Comparison of ENCODE assay signal across 9 mouse cellular contexts in the genomic region with DNA sequence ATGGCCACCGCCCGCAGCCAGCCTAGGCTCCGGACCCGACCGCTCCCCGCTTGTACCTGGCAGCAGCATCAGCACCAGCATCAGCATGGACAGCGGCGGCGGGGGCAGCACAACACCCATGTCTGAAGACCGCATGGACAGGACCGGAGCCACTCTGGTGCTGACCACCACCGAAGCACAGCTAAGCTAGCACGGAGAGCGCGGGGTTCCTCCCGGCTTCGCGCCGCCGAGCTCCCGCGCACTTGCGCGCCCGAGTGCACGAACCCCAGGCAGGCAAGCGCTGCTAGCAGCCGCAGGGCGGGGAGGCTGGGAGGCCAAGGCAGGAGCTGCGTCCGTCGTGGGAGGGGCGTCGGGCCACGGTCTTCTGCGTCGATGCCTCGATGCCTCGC. TPM values are rescaled to one million over a fixed set of nuclear protein-coding genes. Genes with fewer than 3 reads are reported as not detected.
A peak's percentile ranks its signal among the peaks of the same experiment; 100 is the strongest.
DNase-seq lines count a peak whose midpoint lies in the region; ATAC-seq and TF ChIP-seq lines count a peak whose summit lies in the region.
"Had no signal": no experiment of that assay in that cellular context is flagged by ENCODE, and none has a peak within 500 bp of the region (broad histone marks: within the 10 kb centered on the region; RNA-seq: fewer than 3 reads in every experiment).

A gene (minus strand): TSS at position 288 of the 389 bp plus-strand sequence.

- peaks cover 74% of the 10 kb centered on the region for H3K27me3 ChIP-seq in E14TG2a.4 (ENCODE audit: insufficient read depth, low read length)
- 0 out of 2 replicates have a peak, but pooled peaks cover 8% of the 10 kb centered on the region for H3K27me3 ChIP-seq in hindbrain, postnatal 0 days (ENCODE audit: insufficient read depth, low read length)
- peaks cover 25% of the 10 kb centered on the region for H3K27me3 ChIP-seq in neural tube, embryonic 11.5 days (ENCODE audit: control insufficient read depth, insufficient read depth, low read length)

- H3K4me2 ChIP-seq in hindbrain, postnatal 0 days (ENCODE audit: low read depth, low read length) = peak within 1 kb of the TSS; percentile 60
- H3K4me2 ChIP-seq in neural tube, embryonic 11.5 days (ENCODE audit: low read depth) = peak within 1 kb of the TSS; percentile 68

- DNase-seq in frontal cortex, postnatal 14 days (ENCODE audit: low spot score in 2 of 2) = no peak
- DNase-seq in embryo, embryonic 11 days = peak; percentile 72
- peak; percentile 65 for DNase-seq in hindbrain, postnatal 0 days (ENCODE audit: low spot score)
- DNase-seq in neural tube, embryonic 11.5 days (ENCODE audit: low spot score) = peak; percentile 74
- no peak for DNase-seq in layer of hippocampus, postnatal 10 days (ENCODE audit: low spot score in 2 of 2)
- no peak for DNase-seq in gastrocnemius, adult 8-10 months (ENCODE audit: low spot score in 2 of 2)

- ATAC-seq in frontal cortex, adult (ENCODE audit: low TSS enrichment) = peak; percentile 23; the same call in 1 of the 2 replicates
- ATAC-seq in hindbrain, postnatal 0 days = peak; percentile 72
- peak; percentile 61 for ATAC-seq in neural tube, embryonic 11.5 days (ENCODE audit: insufficient read depth, low FRiP score, low TSS enrichment)

- H3K36me3 ChIP-seq in E14TG2a.4 (ENCODE audit: insufficient read depth, low read length) = no peaks in the 10 kb centered on the region
- no peaks in the 10 kb centered on the region for H3K36me3 ChIP-seq in hindbrain, postnatal 0 days (ENCODE audit: insufficient read depth, low read length)
- no peaks in the 10 kb centered on the region for H3K36me3 ChIP-seq in neural tube, embryonic 11.5 days (ENCODE audit: control insufficient read depth, insufficient read depth, low read length)

- H3K9ac ChIP-seq in hindbrain, postnatal 0 days (replicated peaks; ENCODE audit: low read length) = peak within 1 kb of the TSS; percentile 59
- H3K9ac ChIP-seq in neural tube, embryonic 11.5 days (ENCODE audit: low read length) = peak within 1 kb of the TSS; percentile 78

- no peak for TF ChIP-seq CTCF in E14TG2a.4 (conservative IDR thresholded peaks at IDR 0.05; ENCODE audit: low read length)
- TF ChIP-seq CTCF in hindbrain, postnatal 0 days (IDR thresholded peaks at IDR 0.05; ENCODE audit: low read depth) = no peak

- no peaks in the 10 kb centered on the region for H3K9me3 ChIP-seq in E14TG2a.4 (ENCODE audit: low read length)
- H3K9me3 ChIP-seq in hindbrain, postnatal 0 days (ENCODE audit: low read length) = no peaks in the 10 kb centered on the region
- H3K9me3 ChIP-seq in neural tube, embryonic 11.5 days (ENCODE audit: control insufficient read depth, low read length) = no peaks in the 10 kb centered on the region

- under 1% methylated on average over 38 of the region's 39 CpGs for WGBS in hindbrain, postnatal 0 days
- 0% methylated on average over 39 of the region's 39 CpGs for WGBS in neural tube, embryonic 11.5 days

- H3K4me3 ChIP-seq in E14TG2a.4 (replicated peaks; ENCODE audit: low read length) = peak within 1 kb of the TSS; percentile 72
- peak within 1 kb of the TSS; percentile 46 for H3K4me3 ChIP-seq in hindbrain, postnatal 0 days (ENCODE audit: low read length)
- peak within 1 kb of the TSS; percentile 51 for H3K4me3 ChIP-seq in neural tube, embryonic 11.5 days (ENCODE audit: low read depth, low read length)

- peak within 1 kb of the TSS; percentile 56 for H3K27ac ChIP-seq in hindbrain, postnatal 0 days
- peak within 1 kb of the TSS; percentile 34 for H3K27ac ChIP-seq in neural tube, embryonic 11.5 days (ENCODE audit: low read depth, low read length)

- peaks cover 19% of the 10 kb centered on the region for H3K4me1 ChIP-seq in E14TG2a.4 (replicated peaks; ENCODE audit: low read depth, low read length)
- no peaks in the 10 kb centered on the region for H3K4me1 ChIP-seq in hindbrain, postnatal 0 days (ENCODE audit: insufficient read depth, low read length)
- H3K4me1 ChIP-seq in neural tube, embryonic 11.5 days (ENCODE audit: control insufficient read depth, insufficient read depth, low read length) = 0 out of 2 replicates have a peak, but pooled peaks cover 3% of the 10 kb centered on the region

RNA-seq across cellular contexts. Expression of the gene that starts here (rescaled TPM):
- 5.6 and 7.5 TPM in 2 replicates for total RNA-seq in hindbrain, postnatal 0 days (2014; rRNA removed)
- polyA plus RNA-seq in hindbrain, postnatal 0 days (2015; fragmentation: Nextera tagmentation; extraction: Ambion mirVana) = 14.6 and 15.8 TPM in 2 replicates
- 35.0 and 37.5 TPM in 2 replicates for polyA plus RNA-seq in neural tube, embryonic 11.5 days (2014; fragmentation: Nextera tagmentation; extraction: Ambion mirVana)
- total RNA-seq in layer of hippocampus, postnatal 10 days (2021) = 1 to 10 TPM; 1.2 to 1.7 TPM
- total RNA-seq in gastrocnemius, adult 8-10 months (2022) = not detected
- polyA plus RNA-seq: gonadal fat pad, adult 2 months had no signal

Comparison
In these comparisons a context has a peak if more than half of its experiments do, and no peak if none do; other contexts are left out.
1. DNase-seq: peak in embryo, embryonic 11 days (single experiment), hindbrain, postnatal 0 days (single experiment) and neural tube, embryonic 11.5 days (single experiment); none in frontal cortex, postnatal 14 days (0 of 2), layer of hippocampus, postnatal 10 days (0 of 2) and gastrocnemius, adult 8-10 months (0 of 2).
2. Peak in every context shown above with its lines, with median percentiles within 50 percentile points of each other: ATAC-seq and H3K4me3 ChIP-seq.